Mouse (Mus musculus): ENCODE results near the gene Atg4a-ps. TPM values are rescaled to one million over a fixed set of nuclear protein-coding genes. Genes with fewer than 3 reads are reported as not detected.

Gene Atg4a-ps
- total and polyA plus RNA-seq, 3 experiments: 1.9 TPM; not detected in 2

GRCm38 (mm10) chr3:103682473-103682872 lies 36.6 kb upstream of the Atg4a-ps start:
- Histone ChIP-seq H3K27me3 (ENCODE audit: control insufficient read depth, insufficient read depth, low read length) (no peaks in the 10 kb centered on the region; the same call in 1 of the 2 replicates), H3K9ac (ENCODE audit: low read depth, low read length) (no peak overlapping the region), H3K4me1 (ENCODE audit: control insufficient read depth, insufficient read depth, low read length) (no peaks in the 10 kb centered on the region), H3K27ac (no peak overlapping the region), H3K79me2 (replicated peaks; ENCODE audit: control insufficient read depth, insufficient read depth, low read length) (no peaks in the 10 kb centered on the region), H3K4me3 (no peak overlapping the region), H3K36me3 (ENCODE audit: control insufficient read depth, insufficient read depth, low read length) (no peaks in the 10 kb centered on the region)
- DNase-seq: no peak
- TF ChIP-seq CTCF (IDR thresholded peaks at IDR 0.05) (no peak), POLR2A (IDR thresholded peaks at IDR 0.05; ENCODE audit: insufficient read depth, low read depth, low read length) (no peak), EP300 (IDR thresholded peaks at IDR 0.05; ENCODE audit: insufficient read depth, low read depth, low read length) (no peak)
- WGBS: 63% methylated on average over 4 of the region's 4 CpGs
- intact Hi-C loops (cut with DNase I): no loop called here

GRCm38 (mm10) chr3:103678811-103679210 lies 32.9 kb upstream of the Atg4a-ps start:
- no peak overlapping the region for H3K4me3 ChIP-seq
- no peaks in the 10 kb centered on the region; the same call in 1 of the 2 replicates for H3K27me3 ChIP-seq (ENCODE audit: control insufficient read depth, insufficient read depth, low read length)
- no peaks in the 10 kb centered on the region for H3K4me1 ChIP-seq (ENCODE audit: control insufficient read depth, insufficient read depth, low read length)
- no peak for DNase-seq
- H3K36me3 ChIP-seq (ENCODE audit: control insufficient read depth, insufficient read depth, low read length): no peaks in the 10 kb centered on the region
- no peak overlapping the region for H3K9ac ChIP-seq (ENCODE audit: low read depth, low read length)
- 45% methylated on average over 6 of the region's 6 CpGs for WGBS
- TF ChIP-seq CTCF (IDR thresholded peaks at IDR 0.05): no peak
- TF ChIP-seq POLR2A (IDR thresholded peaks at IDR 0.05; ENCODE audit: insufficient read depth, low read depth, low read length): no peak
- no peak for TF ChIP-seq EP300 (IDR thresholded peaks at IDR 0.05; ENCODE audit: insufficient read depth, low read depth, low read length)
- H3K27ac ChIP-seq: no peak overlapping the region
- intact Hi-C loops (cut with DNase I): no loop called here
- no peaks in the 10 kb centered on the region for H3K79me2 ChIP-seq (replicated peaks; ENCODE audit: control insufficient read depth, insufficient read depth, low read length)

- DNase-seq: no peak
- intact Hi-C loops (cut with DNase I): no loop called here
- H3K27me3 ChIP-seq (ENCODE audit: control insufficient read depth, insufficient read depth, low read length): no peaks in the 10 kb centered on the region; the same call in 1 of the 2 replicates
- WGBS: 12% methylated on average over 7 of the region's 7 CpGs
- no peak overlapping the region for H3K4me3 ChIP-seq
- H3K36me3 ChIP-seq (ENCODE audit: control insufficient read depth, insufficient read depth, low read length): no peaks in the 10 kb centered on the region
- H3K27ac ChIP-seq: no peak overlapping the region
- H3K4me1 ChIP-seq (ENCODE audit: control insufficient read depth, insufficient read depth, low read length): no peaks in the 10 kb centered on the region
- TF ChIP-seq POLR2A (IDR thresholded peaks at IDR 0.05; ENCODE audit: insufficient read depth, low read depth, low read length): no peak
- no peak for TF ChIP-seq CTCF (IDR thresholded peaks at IDR 0.05)
- TF ChIP-seq EP300 (IDR thresholded peaks at IDR 0.05; ENCODE audit: insufficient read depth, low read depth, low read length): no peak
- no peaks in the 10 kb centered on the region for H3K79me2 ChIP-seq (replicated peaks; ENCODE audit: control insufficient read depth, insufficient read depth, low read length)
- H3K9ac ChIP-seq (ENCODE audit: low read depth, low read length): no peak overlapping the region
These were observed 26.8 kb upstream of the Atg4a-ps start for GRCm38 (mm10) chr3:103672716-103673115.

GRCm38 (mm10) chr3:103672113-103672512 lies 26.2 kb upstream of the Atg4a-ps start:
- intact Hi-C loops (cut with DNase I): no loop called here
- Histone ChIP-seq H3K36me3 (ENCODE audit: control insufficient read depth, insufficient read depth, low read length) (no peaks in the 10 kb centered on the region), H3K27ac (no peak overlapping the region), H3K4me1 (ENCODE audit: control insufficient read depth, insufficient read depth, low read length) (no peaks in the 10 kb centered on the region), H3K27me3 (ENCODE audit: control insufficient read depth, insufficient read depth, low read length) (no peaks in the 10 kb centered on the region), H3K4me3 (no peak overlapping the region), H3K79me2 (replicated peaks; ENCODE audit: control insufficient read depth, insufficient read depth, low read length) (no peaks in the 10 kb centered on the region), H3K9ac (ENCODE audit: low read depth, low read length) (no peak overlapping the region)
- 76% methylated on average over 4 of the region's 4 CpGs for WGBS
- no peak for TF ChIP-seq CTCF (IDR thresholded peaks at IDR 0.05)
- no peak for TF ChIP-seq EP300 (IDR thresholded peaks at IDR 0.05; ENCODE audit: insufficient read depth, low read depth, low read length)
- TF ChIP-seq POLR2A (IDR thresholded peaks at IDR 0.05; ENCODE audit: insufficient read depth, low read depth, low read length): no peak
- no peak for DNase-seq

- Histone ChIP-seq H3K4me3 (no peak overlapping the region), H3K27me3 (ENCODE audit: control insufficient read depth, insufficient read depth, low read length) (no peaks in the 10 kb centered on the region), H3K79me2 (replicated peaks; ENCODE audit: control insufficient read depth, insufficient read depth, low read length) (no peaks in the 10 kb centered on the region), H3K9ac (ENCODE audit: low read depth, low read length) (no peak overlapping the region), H3K4me1 (ENCODE audit: control insufficient read depth, insufficient read depth, low read length) (no peaks in the 10 kb centered on the region), H3K27ac (no peak overlapping the region), H3K36me3 (ENCODE audit: control insufficient read depth, insufficient read depth, low read length) (no peaks in the 10 kb centered on the region)
- no peak for DNase-seq
- intact Hi-C loops (cut with DNase I): no loop called here
- TF ChIP-seq POLR2A (IDR thresholded peaks at IDR 0.05; ENCODE audit: insufficient read depth, low read depth, low read length): no peak
- no peak for TF ChIP-seq CTCF (IDR thresholded peaks at IDR 0.05)
- no peak for TF ChIP-seq EP300 (IDR thresholded peaks at IDR 0.05; ENCODE audit: insufficient read depth, low read depth, low read length)
- WGBS: 93% methylated on average over 3 of the region's 3 CpGs
These were observed 17.5 kb upstream of the Atg4a-ps start for GRCm38 (mm10) chr3:103663385-103663784.

GRCm38 (mm10) chr3:103661714-103662113 lies 15.8 kb upstream of the Atg4a-ps start:
- Histone ChIP-seq H3K27me3 (ENCODE audit: control insufficient read depth, insufficient read depth, low read length) (no peaks in the 10 kb centered on the region), H3K4me3 (no peak overlapping the region), H3K9ac (ENCODE audit: low read depth, low read length) (no peak overlapping the region), H3K27ac (no peak overlapping the region; the same call in 1 of the 2 replicates), H3K79me2 (replicated peaks; ENCODE audit: control insufficient read depth, insufficient read depth, low read length) (no peaks in the 10 kb centered on the region), H3K4me1 (ENCODE audit: control insufficient read depth, insufficient read depth, low read length) (no peaks in the 10 kb centered on the region), H3K36me3 (ENCODE audit: control insufficient read depth, insufficient read depth, low read length) (no peaks in the 10 kb centered on the region)
- no peak for TF ChIP-seq EP300 (IDR thresholded peaks at IDR 0.05; ENCODE audit: insufficient read depth, low read depth, low read length)
- TF ChIP-seq CTCF (IDR thresholded peaks at IDR 0.05): no peak
- TF ChIP-seq POLR2A (IDR thresholded peaks at IDR 0.05; ENCODE audit: insufficient read depth, low read depth, low read length): no peak
- DNase-seq: peak in 1 of 2 experiments; percentile 20
- 75% methylated on average over 8 of the region's 8 CpGs for WGBS
- intact Hi-C loops (cut with DNase I): no loop called here

All from heart, adult 2 months (tissue).